Mouse (Mus musculus) liver, postnatal 0 days (tissue): ENCODE results near the gene Bak1.

Experiments used
- CTCF ChIP-seq: sonication (generic); IDR thresholded peaks from 2 replicates; pipeline ENCODE4 v1.5.1; 2016; ENCODE audit warnings: antibody characterized with exemption, low read depth
- EP300 ChIP-seq: IDR thresholded peaks from 2 replicates; pipeline ENCODE4 v1.6.1; 2016; ENCODE audit warnings: antibody characterized with exemption, low read depth, mild to moderate bottlenecking

DNA sequence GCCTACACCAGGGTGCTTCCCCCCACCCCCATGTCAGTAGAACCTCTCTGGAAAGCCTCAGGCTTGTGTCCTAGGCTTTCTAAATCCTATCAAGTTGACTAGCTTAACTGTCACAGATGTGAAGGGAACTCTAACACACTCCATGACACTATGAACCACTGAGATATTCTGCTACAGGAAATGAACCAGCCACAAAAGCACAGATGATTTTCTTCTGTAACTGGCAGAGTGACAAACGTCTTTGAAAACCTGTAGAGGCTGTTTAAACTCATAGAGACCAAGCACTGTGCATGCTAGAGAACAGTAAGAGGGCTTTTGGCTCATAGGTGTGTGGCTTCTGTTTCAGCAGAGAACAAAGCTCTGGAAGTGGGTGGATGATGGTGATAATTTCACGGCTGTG lies 47.8 kb downstream of the Bak1 start:
- TF ChIP-seq CTCF (no peak), EP300 (no peak)
